Mouse (Mus musculus): ENCODE data around the gene Ces5a.

DNA sequence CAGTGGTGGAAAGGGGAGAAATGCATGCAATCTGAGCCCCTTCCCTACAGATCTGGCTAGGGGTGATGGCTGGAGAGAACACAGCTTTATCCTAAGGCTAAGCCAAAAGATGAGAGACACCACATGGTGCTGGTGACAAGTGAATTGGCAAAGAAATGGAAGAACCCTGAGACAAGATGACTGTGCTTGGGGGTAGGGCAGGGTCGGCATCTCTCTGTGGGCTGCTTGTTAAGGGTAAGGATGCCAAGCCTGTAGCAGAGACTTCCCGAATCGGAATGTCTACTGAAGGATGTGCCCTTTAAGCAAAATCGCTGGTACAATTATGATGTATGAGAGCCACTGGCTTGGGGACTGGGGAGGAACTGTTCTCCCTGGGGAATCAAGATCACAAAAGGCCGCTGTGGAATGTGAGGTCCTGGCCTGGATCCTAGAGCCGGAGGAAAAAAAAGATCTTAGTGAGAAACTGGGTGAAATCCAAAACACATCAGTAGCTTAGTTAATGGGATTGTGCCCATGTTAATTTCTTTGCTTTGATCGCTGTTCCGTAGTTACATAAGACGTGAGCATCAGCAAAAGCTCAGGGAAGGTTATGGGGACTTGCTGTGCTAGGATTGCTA, 35.8 kb upstream of the Ces5a start:
- TF ChIP-seq CHD2 (IDR thresholded peaks at IDR 0.05; ENCODE audit: low read depth, low read length): no peak
- TF ChIP-seq HCFC1 (IDR thresholded peaks at IDR 0.05; ENCODE audit: borderline replicate concordance, insufficient read depth, low read length): no peak
- TF ChIP-seq ZNF384 (IDR thresholded peaks at IDR 0.05; ENCODE audit: low read depth, low read length): no peak
- no peak for TF ChIP-seq ZC3H11A (IDR thresholded peaks at IDR 0.05; ENCODE audit: borderline replicate concordance, low read depth, low read length)
- no peak for TF ChIP-seq MAFK (IDR thresholded peaks at IDR 0.05; ENCODE audit: insufficient read depth, low read depth, low read length)
